Mouse (Mus musculus): ENCODE measurements at regions not wholly inside any gene's neighbourhood (a gene's known extent, or its start where the extent isn't known, plus 50 kb on each side); places are given as distances from the start of the nearest gene placed in this dataset.

GRCm38 (mm10) chr1:35469185-35469753 is 598.9 kb upstream of the Hs6st1 start:
- TF ChIP-seq CTCF (IDR thresholded peaks at IDR 0.05; ENCODE audit: extremely low read depth, insufficient read depth, insufficient read length, insufficient replicate concordance) (no peak), POLR2A (IDR thresholded peaks at IDR 0.05; ENCODE audit: low read depth, low read length) (no peak)
